Mouse (Mus musculus): ENCODE results near the gene Trdn. TPM values are rescaled to one million over a fixed set of nuclear protein-coding genes. Genes with fewer than 3 reads are reported as not detected.

Trdn gene
- polyA plus RNA-seq, 1 experiment from 2014 or later = 0.30 TPM

DNA sequence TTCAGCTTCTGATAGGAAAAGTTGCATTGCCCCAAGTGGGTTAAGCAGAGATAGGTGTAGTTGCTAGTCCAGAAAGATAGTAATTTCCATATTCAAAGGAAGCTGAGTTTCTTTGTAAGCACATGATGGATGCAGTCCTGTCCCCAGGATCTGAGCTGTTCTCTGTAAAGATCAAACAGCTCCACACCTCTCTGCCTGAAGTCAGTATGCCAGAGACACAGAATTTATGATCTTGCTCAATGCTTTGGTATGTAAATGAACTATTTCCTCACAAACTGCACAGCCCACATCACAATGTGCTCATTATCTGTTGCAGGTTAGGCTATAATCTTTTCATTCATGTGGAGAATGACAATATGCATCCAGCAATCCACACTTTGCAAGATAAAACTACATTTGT is 8.0 kb downstream of the Trdn start:
- Histone ChIP-seq H3K4me2 (no peak overlapping the region), H3K36me3 (ENCODE audit: insufficient read depth) (no peaks in the 10 kb centered on the region), H3K9ac (no peak overlapping the region), H3K9me3 (ENCODE audit: low read depth, low read length) (no peaks in the 10 kb centered on the region), H3K4me3 (ENCODE audit: low read depth, low read length) (no peak overlapping the region), H3K27ac (ENCODE audit: low read depth) (no peak overlapping the region), H3K27me3 (ENCODE audit: insufficient read depth, low read length) (no peaks in the 10 kb centered on the region), H3K4me1 (ENCODE audit: insufficient read depth) (no peaks in the 10 kb centered on the region)
- ATAC-seq (ENCODE audit: insufficient read depth) (no peak), DNase-seq (no peak)
- TF ChIP-seq CTCF (IDR thresholded peaks at IDR 0.05; ENCODE audit: low read depth) = no peak

DNA sequence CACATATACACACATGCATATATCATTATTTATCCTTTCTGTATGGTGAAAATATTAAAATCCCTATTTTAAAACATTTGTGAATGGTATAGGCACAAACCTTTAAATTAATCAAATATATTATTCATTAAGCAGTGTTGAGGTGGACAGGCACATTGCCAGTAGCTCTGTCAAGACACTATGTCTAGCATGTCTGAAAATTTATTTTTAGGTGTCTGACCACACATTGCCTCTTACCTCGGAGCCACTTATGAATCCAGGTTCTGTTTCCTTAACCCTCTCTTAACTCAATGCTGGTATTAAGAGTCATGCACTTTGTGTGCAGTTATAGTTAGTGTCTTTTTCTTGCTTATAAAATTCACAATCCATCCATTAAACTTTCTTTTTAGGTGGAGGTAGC is 12.0 kb downstream of the Trdn start:
- no peaks in the 10 kb centered on the region for H3K27me3 ChIP-seq (ENCODE audit: insufficient read depth, low read length)
- H3K27ac ChIP-seq (ENCODE audit: low read depth) = no peak overlapping the region
- no peak for TF ChIP-seq CTCF (IDR thresholded peaks at IDR 0.05; ENCODE audit: low read depth)
- no peak overlapping the region for H3K4me3 ChIP-seq (ENCODE audit: low read depth, low read length)
- no peaks in the 10 kb centered on the region for H3K9me3 ChIP-seq (ENCODE audit: low read depth, low read length)
- WGBS = 38% methylated on average over 1 of the region's 1 CpGs
- H3K36me3 ChIP-seq (ENCODE audit: insufficient read depth) = no peaks in the 10 kb centered on the region
- DNase-seq (no peak), ATAC-seq (ENCODE audit: insufficient read depth) (no peak)
- no peak overlapping the region for H3K9ac ChIP-seq
- no peak overlapping the region for H3K4me2 ChIP-seq
- H3K4me1 ChIP-seq (ENCODE audit: insufficient read depth) = no peaks in the 10 kb centered on the region

DNA sequence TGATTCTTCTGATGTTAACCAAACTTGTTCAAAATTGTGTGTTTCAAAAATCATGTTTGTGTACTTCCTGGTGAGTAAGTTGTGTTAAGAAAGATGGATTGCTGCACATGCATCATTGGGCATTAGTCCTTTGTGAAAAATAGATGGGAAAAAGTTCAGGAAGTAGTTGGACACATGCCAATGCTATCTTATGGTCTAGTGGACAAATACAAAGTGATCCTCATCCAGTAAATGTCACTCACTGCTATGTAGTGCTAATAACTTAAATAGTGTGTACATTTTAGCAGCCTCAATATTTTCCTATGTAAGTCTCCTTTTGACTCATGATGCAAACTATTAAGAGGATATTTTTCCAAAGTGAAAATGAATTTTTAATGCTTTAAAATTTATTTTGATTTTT is 27.6 kb downstream of the Trdn start:
- no peak overlapping the region for H3K9ac ChIP-seq
- TF ChIP-seq CTCF (IDR thresholded peaks at IDR 0.05; ENCODE audit: low read depth) = no peak
- H3K27ac ChIP-seq (ENCODE audit: low read depth) = no peak overlapping the region
- no peaks in the 10 kb centered on the region for H3K4me1 ChIP-seq (ENCODE audit: insufficient read depth)
- no peaks in the 10 kb centered on the region for H3K9me3 ChIP-seq (ENCODE audit: low read depth, low read length)
- ATAC-seq (ENCODE audit: insufficient read depth) (no peak), DNase-seq (peak; percentile 11)
- H3K36me3 ChIP-seq (ENCODE audit: insufficient read depth) = no peaks in the 10 kb centered on the region
- H3K27me3 ChIP-seq (ENCODE audit: insufficient read depth, low read length) = no peaks in the 10 kb centered on the region
- no peak overlapping the region for H3K4me2 ChIP-seq
- H3K4me3 ChIP-seq (ENCODE audit: low read depth, low read length) = no peak overlapping the region

DNA sequence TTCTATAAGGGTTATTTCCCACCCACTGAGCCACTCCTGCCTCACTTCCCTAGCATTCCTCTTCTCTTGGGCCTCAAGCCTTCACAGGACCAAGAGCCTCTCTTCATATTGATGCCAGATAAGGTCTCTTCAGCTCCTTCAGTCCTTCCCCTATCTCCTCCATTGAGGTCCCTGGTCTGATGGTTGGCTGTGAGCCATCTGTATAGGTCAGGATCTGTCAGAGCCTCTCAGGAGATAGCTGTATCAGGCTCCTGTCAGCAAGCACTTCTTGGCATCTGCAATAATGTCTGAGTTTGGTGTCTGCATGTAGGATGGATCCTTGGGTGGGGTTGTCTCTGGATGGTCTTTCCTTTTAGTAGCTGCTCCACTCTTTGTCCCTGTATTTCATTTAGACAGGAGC is 42.7 kb downstream of the Trdn start:
- H3K36me3 ChIP-seq (ENCODE audit: insufficient read depth) = no peaks in the 10 kb centered on the region
- H3K4me2 ChIP-seq = no peak overlapping the region
- H3K9ac ChIP-seq = no peak overlapping the region
- DNase-seq (no peak), ATAC-seq (ENCODE audit: insufficient read depth) (no peak)
- no peak overlapping the region for H3K4me3 ChIP-seq (ENCODE audit: low read depth, low read length)
- no peak for TF ChIP-seq CTCF (IDR thresholded peaks at IDR 0.05; ENCODE audit: low read depth)
- no peaks in the 10 kb centered on the region for H3K9me3 ChIP-seq (ENCODE audit: low read depth, low read length)
- H3K4me1 ChIP-seq (ENCODE audit: insufficient read depth) = no peaks in the 10 kb centered on the region
- no peak overlapping the region for H3K27ac ChIP-seq (ENCODE audit: low read depth)
- H3K27me3 ChIP-seq (ENCODE audit: insufficient read depth, low read length) = no peaks in the 10 kb centered on the region

DNA sequence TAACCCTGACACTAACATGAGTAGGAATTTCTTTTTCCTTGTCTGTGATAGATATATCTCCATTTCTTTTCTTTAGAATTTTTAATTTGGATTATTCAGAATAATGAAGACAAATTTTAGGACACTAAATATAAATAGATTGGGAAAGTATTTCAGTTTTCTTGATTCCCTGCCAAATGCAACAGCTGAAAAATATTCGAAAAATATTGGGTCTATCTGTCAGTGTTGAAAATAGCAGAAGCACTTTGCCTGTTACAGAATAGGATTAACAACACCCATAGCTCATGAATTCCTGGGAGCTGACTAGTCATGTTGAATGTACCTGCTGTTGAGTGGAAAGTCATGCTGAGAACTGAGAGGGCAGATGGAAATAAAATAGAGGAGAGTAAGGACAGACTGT is 64.6 kb downstream of the Trdn start:
- Histone ChIP-seq H3K9me3 (ENCODE audit: low read depth, low read length) (no peaks in the 10 kb centered on the region), H3K4me1 (ENCODE audit: insufficient read depth) (no peaks in the 10 kb centered on the region), H3K4me2 (no peak overlapping the region), H3K27ac (ENCODE audit: low read depth) (no peak overlapping the region), H3K36me3 (ENCODE audit: insufficient read depth) (no peaks in the 10 kb centered on the region), H3K27me3 (ENCODE audit: insufficient read depth, low read length) (no peaks in the 10 kb centered on the region), H3K4me3 (ENCODE audit: low read depth, low read length) (no peak overlapping the region), H3K9ac (no peak overlapping the region)
- WGBS = 65% methylated on average over 1 of the region's 1 CpGs
- TF ChIP-seq CTCF (IDR thresholded peaks at IDR 0.05; ENCODE audit: low read depth) = no peak
- DNase-seq (no peak), ATAC-seq (ENCODE audit: insufficient read depth) (no peak)

DNA sequence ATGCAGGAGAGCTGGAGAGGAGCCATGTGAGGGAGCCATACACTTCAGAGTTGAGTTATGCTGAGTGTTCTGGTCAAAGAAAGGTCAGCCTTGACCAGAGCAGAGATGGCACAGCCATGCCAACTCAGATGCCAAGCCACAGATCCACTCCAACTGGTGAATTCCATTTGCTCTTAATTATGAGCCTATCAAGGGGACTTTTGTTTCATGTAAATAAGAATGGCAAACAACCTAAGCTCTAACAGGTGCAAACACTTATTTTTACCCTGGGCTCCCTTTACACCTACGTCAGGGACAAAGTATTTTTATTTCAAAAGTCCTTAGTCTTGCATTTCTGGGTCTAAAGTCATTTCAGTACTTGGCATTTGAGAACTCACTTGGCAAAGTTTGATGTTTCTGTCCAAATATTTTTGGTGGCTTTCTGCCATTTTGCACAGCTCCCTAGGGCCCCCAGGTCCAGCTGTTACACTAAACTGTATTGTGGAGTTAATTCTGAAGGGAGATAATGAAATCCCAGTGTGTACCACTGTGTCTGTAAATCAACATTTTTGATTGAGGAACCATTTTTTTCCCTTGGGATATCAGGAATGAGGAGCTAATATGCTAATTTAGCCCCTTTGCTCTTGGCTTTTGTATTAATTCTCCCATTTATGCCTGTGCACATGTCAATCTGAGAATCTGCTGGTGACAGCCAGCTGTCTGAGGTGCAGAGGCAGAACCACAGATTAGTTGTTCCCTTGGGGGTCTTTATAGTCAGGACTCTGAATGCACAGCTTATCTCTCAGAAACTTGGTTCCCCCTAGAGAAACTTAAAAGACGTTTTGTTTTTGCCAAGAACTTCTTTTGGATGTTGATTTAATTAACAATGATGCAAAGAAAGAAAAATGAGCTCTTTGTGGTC is 99.6 kb downstream of the Trdn start:
- H3K36me3 ChIP-seq (ENCODE audit: insufficient read depth) = no peaks in the 10 kb centered on the region
- H3K9me3 ChIP-seq (ENCODE audit: low read depth, low read length) = no peaks in the 10 kb centered on the region
- H3K27ac ChIP-seq (ENCODE audit: low read depth) = no peak overlapping the region
- TF ChIP-seq CTCF (IDR thresholded peaks at IDR 0.05; ENCODE audit: low read depth) = no peak
- WGBS = 45% methylated on average over 2 of the region's 2 CpGs
- ATAC-seq (ENCODE audit: insufficient read depth) (peak; percentile 54; the same call in 1 of the 2 replicates), DNase-seq (peak; percentile 10)
- no peaks in the 10 kb centered on the region for H3K4me1 ChIP-seq (ENCODE audit: insufficient read depth)
- no peak overlapping the region for H3K9ac ChIP-seq
- H3K4me3 ChIP-seq (ENCODE audit: low read depth, low read length) = no peak overlapping the region
- no peaks in the 10 kb centered on the region for H3K27me3 ChIP-seq (ENCODE audit: insufficient read depth, low read length)
- no peak overlapping the region for H3K4me2 ChIP-seq

DNA sequence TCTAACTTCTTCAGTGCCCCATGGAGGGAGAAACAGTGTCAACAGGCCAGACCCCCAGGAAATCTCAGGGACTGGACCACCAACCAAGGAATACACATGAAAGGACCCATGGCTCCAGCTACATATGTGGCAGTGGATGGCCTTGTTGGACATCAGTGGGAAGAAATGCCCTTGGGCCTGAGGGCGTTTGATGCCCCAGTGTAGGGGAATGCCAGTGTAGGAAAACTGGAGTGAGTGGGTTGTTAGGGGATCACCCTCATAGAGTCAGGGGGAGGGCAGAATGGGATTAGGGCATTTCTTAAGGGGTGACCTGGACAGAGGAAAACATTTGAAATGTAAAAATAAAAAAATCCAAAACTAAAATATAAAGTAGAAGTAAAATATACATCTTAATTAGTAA is 108.7 kb downstream of the Trdn start:
- no peak for ATAC-seq (ENCODE audit: insufficient read depth)
- Histone ChIP-seq H3K4me3 (ENCODE audit: low read depth, low read length) (no peak overlapping the region), H3K36me3 (ENCODE audit: insufficient read depth) (no peaks in the 10 kb centered on the region), H3K4me2 (no peak overlapping the region), H3K4me1 (ENCODE audit: insufficient read depth) (no peaks in the 10 kb centered on the region), H3K27me3 (ENCODE audit: insufficient read depth, low read length) (no peaks in the 10 kb centered on the region), H3K9me3 (ENCODE audit: low read depth, low read length) (no peaks in the 10 kb centered on the region), H3K27ac (ENCODE audit: low read depth) (no peak overlapping the region), H3K9ac (no peak overlapping the region)
- no peak for DNase-seq
- 81% methylated on average over 1 of the region's 1 CpGs for WGBS
- no peak for TF ChIP-seq CTCF (IDR thresholded peaks at IDR 0.05; ENCODE audit: low read depth)

Data from lung, embryonic 14.5 days (tissue).